Mouse (Mus musculus): Measurements from ENCODE around the gene 4930535I16Rik.

The 4930535I16Rik gene

DNA sequence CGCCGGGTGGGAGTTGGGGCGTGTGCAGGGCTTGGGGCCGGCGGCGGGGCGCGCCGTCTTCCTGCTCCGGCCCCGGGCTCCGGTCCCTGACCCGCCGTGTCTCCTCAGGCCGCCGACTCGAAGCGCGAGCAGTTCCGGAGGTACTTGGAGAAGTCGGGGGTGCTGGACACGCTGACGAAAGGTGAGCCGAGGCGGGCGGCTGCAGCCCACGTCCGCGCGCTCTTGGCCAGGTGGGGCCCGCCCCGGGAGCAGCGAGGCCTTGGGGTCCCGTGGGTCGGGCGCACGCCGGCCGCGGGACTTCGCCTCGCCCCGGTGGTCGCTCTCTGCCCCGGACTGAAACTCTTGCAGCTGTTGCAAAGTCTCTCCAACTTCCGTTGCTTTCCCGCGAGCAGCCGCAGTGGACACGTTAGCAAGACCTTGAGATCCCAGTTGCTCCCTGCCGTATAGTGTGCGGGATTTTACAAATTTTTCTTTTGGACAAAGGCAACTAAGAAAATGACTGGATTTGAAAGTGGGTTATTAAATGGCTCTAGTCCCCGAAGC lies 12.6 kb downstream of the 4930535I16Rik start:
- no peak for DNase-seq (ENCODE audit: inconsistent ontology term)

DNA sequence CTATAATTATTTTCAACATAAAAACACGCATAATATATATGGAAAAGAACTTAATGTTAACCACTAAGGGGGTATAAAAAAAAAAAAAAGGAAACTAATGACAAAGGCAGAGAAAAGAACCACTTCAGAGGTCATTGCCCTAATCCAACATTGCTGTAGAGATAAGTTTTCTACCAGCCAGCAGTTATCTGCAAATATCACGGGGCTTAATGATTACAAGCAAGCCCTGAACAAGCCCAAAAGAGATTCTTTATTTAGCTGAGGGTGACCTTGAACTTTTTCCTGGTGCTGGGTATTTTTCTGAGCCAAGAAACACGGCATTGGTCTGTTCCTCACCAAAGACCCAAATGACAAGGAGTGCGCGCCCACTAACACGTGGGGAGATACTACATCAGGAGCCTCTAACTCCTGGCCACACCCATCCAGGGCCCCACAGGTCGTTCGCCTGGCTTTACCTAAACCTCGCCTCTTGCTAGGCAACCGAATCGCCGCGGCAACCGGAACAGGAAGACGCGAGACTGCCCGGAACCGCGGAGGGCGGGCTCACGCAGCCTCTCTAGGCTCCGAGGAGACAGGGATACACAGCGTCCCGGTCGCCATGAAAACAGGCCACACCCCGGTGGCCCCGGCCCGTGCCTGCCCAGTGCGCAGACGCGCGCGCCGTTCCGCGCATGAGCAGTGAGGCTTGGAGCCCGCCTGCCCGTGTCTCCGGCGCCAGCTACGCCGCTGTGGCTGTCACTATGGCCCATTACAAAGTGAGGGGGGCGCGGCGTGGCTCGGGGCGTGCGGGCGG lies 13.3 kb downstream of the 4930535I16Rik start, which contains the start of gene Mycbp:
TSS of gene Mycbp (plus strand) at position 500 of the 793 bp plus-strand sequence.
- peak; percentile 99 for DNase-seq (ENCODE audit: inconsistent ontology term)

DNA sequence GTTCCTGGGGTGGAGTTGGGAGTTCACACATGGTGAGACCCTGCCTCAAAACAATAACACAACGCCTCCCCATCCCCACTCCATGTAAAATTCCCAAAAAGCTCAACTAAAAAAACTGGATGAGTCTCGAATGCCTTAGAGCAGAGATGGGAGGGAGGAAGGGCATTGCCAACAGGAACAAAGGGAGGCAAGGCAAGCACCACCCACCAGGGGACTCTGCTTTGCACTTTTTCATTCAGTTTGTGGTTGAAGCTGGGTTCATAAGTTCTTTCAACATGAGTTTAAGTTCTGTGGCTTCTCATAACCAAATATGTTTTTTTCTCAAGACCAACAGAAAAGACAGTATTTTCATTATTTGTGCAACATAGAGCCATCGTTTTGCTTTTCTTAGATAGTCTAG lies 14.4 kb downstream of the 4930535I16Rik start:
- no peak for DNase-seq (ENCODE audit: inconsistent ontology term)

DNA sequence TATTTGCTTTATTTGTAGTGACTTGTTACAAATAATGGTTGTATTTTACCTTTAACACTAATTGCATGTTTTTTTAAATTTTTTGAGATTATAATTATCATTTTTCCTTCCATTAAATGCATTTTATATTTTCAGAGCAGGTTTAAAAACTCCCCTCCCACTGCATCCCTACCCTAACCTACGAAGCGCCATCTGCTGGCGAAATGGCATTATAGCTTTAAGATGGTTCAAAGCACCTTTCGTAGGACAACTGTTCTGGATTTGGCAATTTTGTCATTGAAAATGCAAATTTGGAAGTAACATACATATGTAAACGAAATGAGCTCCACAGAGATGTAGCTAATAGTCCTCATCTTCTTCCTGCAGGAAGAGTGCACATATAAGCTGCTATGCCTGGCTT lies 19.1 kb downstream of the 4930535I16Rik start:
- peak; percentile 28 for DNase-seq (ENCODE audit: inconsistent ontology term)

DNA sequence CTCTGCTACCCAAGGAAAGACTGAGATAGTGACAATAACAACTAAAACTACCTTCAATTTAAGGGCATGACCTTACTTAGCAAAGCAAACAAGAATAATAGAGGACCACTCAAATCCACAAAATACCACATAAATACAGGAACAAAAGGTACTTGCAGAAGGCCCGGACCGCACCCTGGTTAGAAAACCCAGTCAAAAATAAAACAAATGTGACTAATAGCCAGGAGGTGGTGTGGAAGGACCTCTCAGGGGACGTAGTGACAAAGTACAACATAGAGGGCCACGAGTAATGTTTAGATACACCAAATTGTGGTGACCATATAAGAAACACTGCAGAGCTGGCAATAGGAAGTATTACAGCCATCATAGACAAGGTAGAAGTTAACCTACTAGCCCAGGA lies 23.5 kb downstream of the 4930535I16Rik start:
- DNase-seq (ENCODE audit: inconsistent ontology term) = no peak

DNA sequence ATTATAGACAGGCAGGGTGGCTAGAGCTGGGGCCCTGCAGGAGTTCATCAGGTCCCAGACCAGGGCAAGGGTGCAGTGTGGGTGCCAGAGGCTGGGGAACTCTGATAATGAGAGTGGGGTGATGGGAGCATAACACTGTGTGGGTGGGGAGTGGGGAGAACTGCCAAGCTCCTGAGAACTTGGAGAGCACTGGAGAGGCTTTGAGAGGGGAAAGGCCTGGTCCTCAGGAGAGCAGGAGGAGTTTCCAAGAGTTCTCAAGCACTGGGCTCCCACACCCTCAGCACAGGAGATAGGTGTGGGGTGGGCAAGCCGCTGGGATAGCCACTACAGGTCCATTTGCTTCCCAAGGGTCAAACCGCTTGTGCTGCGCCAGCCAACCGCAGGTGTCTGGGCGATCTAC lies 24.1 kb downstream of the 4930535I16Rik start:
- no peak for DNase-seq (ENCODE audit: inconsistent ontology term)
